Mouse (Mus musculus) hindbrain, embryonic 10.5 days (tissue): ENCODE measurements around the gene Adgrb3. TPM values are rescaled to one million over a fixed set of nuclear protein-coding genes. Genes with fewer than 3 reads are reported as not detected.
"Not testable (repeated sequence)": the region's sequence is repeated elsewhere in the genome, so short reads cannot be mapped to it uniquely, and the experiment has no call there.

ENCODE experiments used
- DNase-seq: peaks from one replicate; pipeline ENCODE4 v3.0.0-alpha.2; 2017; ENCODE audit warnings: low spot score
- H3K27ac ChIP-seq: fragments of 300-500 bp; sonication (generic); 2 replicates; pipeline ENCODE4 v1.5.1; 2016; ENCODE audit warnings: mild to moderate bottlenecking, moderate library complexity
- H3K27me3 ChIP-seq: fragments of 300-500 bp; sonication (generic); 2 replicates; pipeline ENCODE4 v1.6.1; 2016; ENCODE audit warnings: mild to moderate bottlenecking; ENCODE audit not compliant: poor library complexity, insufficient read depth, severe bottlenecking
- H3K36me3 ChIP-seq: fragments of 300-500 bp; sonication (generic); 2 replicates; pipeline ENCODE4 v1.6.1; 2016; ENCODE audit warnings: mild to moderate bottlenecking, moderate library complexity
- H3K4me1 ChIP-seq: fragments of 300-500 bp; sonication (generic); replicated peaks from 2 replicates; pipeline ENCODE4 v1.6.1; 2016; ENCODE audit warnings: mild to moderate bottlenecking
- H3K4me3 ChIP-seq: fragments of 300-500 bp; sonication (generic); 2 replicates; pipeline ENCODE4 v1.5.1; 2016; ENCODE audit warnings: mild to moderate bottlenecking, moderate library complexity
- H3K9me3 ChIP-seq: fragments of 300-500 bp; sonication (generic); 2 replicates; pipeline ENCODE4 v1.6.1; 2016; ENCODE audit warnings: mild to moderate bottlenecking, moderate library complexity
- WGBS: fragments of 180-500 bp; shearing (Covaris S2); methylation state at CpG from one replicate; pipeline ENCODE4 v1.1.7; 2016; 5-methylcytosine and 5-hydroxymethylcytosine counted together
- polyA plus RNA-seq: library from polyadenylated mRNA; unstranded; fragments of >200 nt; fragmentation: Nextera tagmentation; extraction: Ambion mirVana; gene quantifications from 2 replicates; pipeline ENCODE4 v1.2.1, GENCODE M21; 2016

Gene Adgrb3
- polyA plus RNA-seq, 1 experiment from 2014 or later = 8.4 TPM

- 95% methylated on average over 4 of the region's 4 CpGs for WGBS
- H3K4me3 ChIP-seq = no peak overlapping the region
- DNase-seq = no peak
- H3K27ac ChIP-seq = no peak overlapping the region
- no peaks in the 10 kb centered on the region for H3K36me3 ChIP-seq
- no peaks in the 10 kb centered on the region for H3K9me3 ChIP-seq
- no peaks in the 10 kb centered on the region for H3K4me1 ChIP-seq
- H3K27me3 ChIP-seq = no peaks in the 10 kb centered on the region
Measured at GRCm38 (mm10) chr1:25697179-25697578, 132.3 kb downstream of the Adgrb3 start.

GRCm38 (mm10) chr1:25696771-25697170 lies 132.7 kb downstream of the Adgrb3 start:
- Histone ChIP-seq H3K4me3 (no peak overlapping the region), H3K27me3 (no peaks in the 10 kb centered on the region), H3K4me1 (no peaks in the 10 kb centered on the region), H3K9me3 (no peaks in the 10 kb centered on the region), H3K27ac (no peak overlapping the region), H3K36me3 (no peaks in the 10 kb centered on the region)
- 70% methylated on average over 3 of the region's 3 CpGs for WGBS
- DNase-seq = no peak

DNA sequence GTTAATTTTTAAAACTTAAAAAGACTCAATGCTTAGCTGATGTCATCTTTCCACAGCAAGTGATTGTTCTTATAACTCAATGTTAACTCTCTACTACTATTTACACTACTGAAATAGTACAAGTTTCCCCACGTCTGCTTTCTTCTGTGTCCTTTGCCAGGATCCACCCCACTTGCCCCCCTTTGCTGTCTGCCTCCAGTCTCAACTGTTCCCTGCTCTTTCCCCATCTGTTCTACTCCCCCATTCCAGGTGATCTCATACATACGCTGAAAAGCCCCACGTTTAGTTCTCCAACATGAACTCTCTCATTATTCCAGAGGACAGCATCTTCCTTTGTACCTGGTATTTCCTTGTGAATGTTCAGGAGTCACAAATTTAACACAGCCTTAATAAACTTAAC lies 147.4 kb downstream of the Adgrb3 start:
- H3K9me3 ChIP-seq = no peaks in the 10 kb centered on the region
- no peaks in the 10 kb centered on the region for H3K36me3 ChIP-seq
- 79% methylated on average over 3 of the region's 3 CpGs for WGBS
- H3K27me3 ChIP-seq = no peaks in the 10 kb centered on the region
- DNase-seq = no peak
- H3K4me1 ChIP-seq = no peaks in the 10 kb centered on the region
- H3K27ac ChIP-seq = no peak overlapping the region
- no peak overlapping the region for H3K4me3 ChIP-seq

DNA sequence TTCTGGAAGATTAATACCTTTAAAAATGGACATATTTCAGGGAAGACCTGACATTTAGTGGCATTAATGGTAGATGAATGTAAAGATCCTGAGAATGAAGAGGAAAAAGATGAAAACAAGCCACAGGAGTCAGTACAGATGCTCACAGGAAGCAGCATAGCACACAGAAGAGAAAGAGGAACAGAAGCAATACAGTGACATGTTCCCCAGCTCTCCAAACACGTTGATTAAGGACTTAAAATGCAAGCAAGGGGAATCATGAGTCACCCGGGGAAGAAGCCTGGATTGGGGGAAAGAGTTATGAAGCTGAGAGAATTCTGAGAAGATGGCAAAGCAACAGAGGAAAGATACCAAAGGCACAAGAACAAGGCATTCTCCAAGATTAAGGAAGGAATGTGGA lies 149.9 kb downstream of the Adgrb3 start:
- Histone ChIP-seq H3K4me1 (no peaks in the 10 kb centered on the region), H3K4me3 (no peak overlapping the region), H3K27ac (no peak overlapping the region), H3K9me3 (no peaks in the 10 kb centered on the region), H3K27me3 (no peaks in the 10 kb centered on the region), H3K36me3 (no peaks in the 10 kb centered on the region)
- no peak for DNase-seq
- 64% methylated on average over 2 of the region's 2 CpGs for whole genome bisulfite sequencing

DNA sequence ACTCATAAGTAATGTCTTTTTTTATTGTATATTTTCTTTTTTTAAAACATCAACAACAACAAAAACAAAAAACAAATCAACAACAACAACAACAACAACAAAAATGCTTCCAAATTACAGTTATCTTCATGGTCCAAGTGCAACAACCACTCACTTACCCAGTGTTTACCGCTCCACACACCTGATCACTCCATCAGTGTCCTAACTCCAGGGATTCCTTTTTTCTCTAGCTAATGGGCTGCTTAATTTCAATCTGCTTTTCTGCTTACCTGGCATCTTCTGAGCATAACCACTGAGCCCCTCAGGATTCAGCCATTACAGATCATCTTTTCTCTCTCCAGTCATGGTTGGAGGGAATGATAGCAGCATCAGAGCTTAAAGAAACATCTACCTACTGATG lies 176.8 kb downstream of the Adgrb3 start:
- Histone ChIP-seq H3K4me3 (no peak overlapping the region), H3K36me3 (no peaks in the 10 kb centered on the region), H3K4me1 (no peaks in the 10 kb centered on the region), H3K27ac (no peak overlapping the region), H3K9me3 (no peaks in the 10 kb centered on the region), H3K27me3 (no peaks in the 10 kb centered on the region)
- DNase-seq = no peak
- WGBS = 93% methylated on average over 1 of the region's 1 CpGs

DNA sequence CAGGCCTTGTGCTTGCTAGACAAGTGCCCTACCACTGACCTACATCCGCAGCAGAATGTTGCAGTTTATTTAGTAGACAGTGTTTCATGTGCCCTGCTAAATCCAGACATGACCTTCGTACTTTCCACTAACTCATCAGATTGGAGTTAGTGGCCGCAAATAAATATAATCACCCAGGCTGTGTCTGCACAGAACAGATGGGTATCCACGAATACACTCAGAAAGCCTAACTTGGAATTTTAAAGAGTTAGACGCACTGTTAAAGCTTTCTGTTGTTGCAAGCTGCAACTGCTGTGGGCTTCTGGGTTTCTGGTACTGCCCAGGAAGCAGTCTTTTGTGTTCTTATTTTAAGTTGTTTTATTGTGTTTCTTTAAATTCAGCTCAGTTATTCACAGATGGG lies 185.3 kb downstream of the Adgrb3 start:
- Histone ChIP-seq H3K36me3 (no peaks in the 10 kb centered on the region), H3K9me3 (no peaks in the 10 kb centered on the region), H3K4me1 (no peaks in the 10 kb centered on the region), H3K27ac (no peak overlapping the region), H3K27me3 (no peaks in the 10 kb centered on the region), H3K4me3 (no peak overlapping the region)
- 89% methylated on average over 5 of the region's 5 CpGs for WGBS
- DNase-seq = no peak

GRCm38 (mm10) chr1:25621458-25621857 lies 208.0 kb downstream of the Adgrb3 start:
- H3K4me3 ChIP-seq = no peak overlapping the region
- no peaks in the 10 kb centered on the region for H3K27me3 ChIP-seq
- no peak for DNase-seq
- 71% methylated on average over 4 of the region's 4 CpGs for WGBS
- H3K27ac ChIP-seq = no peak overlapping the region
- H3K9me3 ChIP-seq = no peaks in the 10 kb centered on the region
- no peaks in the 10 kb centered on the region for H3K4me1 ChIP-seq
- no peaks in the 10 kb centered on the region for H3K36me3 ChIP-seq

DNA sequence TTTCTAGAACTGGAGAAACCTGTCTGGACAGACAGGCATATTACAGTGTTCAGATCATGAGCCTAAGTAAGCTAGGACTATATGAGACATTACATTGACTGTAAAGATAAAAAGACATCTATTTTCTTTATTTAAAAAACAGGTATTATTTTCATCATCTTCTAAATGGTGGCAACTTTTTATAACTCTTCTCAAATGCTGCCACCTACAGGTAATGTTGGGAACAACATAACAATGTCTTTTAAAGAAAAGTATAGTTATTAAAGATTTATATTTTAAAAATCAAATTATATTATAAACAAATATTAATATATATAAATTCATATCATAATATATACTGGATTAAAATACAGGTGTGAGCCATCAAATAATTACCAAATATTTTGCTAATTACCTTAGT lies 212.6 kb downstream of the Adgrb3 start:
- H3K9me3 ChIP-seq = no peaks in the 10 kb centered on the region
- H3K27me3 ChIP-seq = no peaks in the 10 kb centered on the region
- H3K4me3 ChIP-seq = no peak overlapping the region
- no peak for DNase-seq
- H3K36me3 ChIP-seq = no peaks in the 10 kb centered on the region
- H3K4me1 ChIP-seq = no peaks in the 10 kb centered on the region
- H3K27ac ChIP-seq = no peak overlapping the region

GRCm38 (mm10) chr1:25610776-25611175 lies 218.7 kb downstream of the Adgrb3 start:
- H3K36me3 ChIP-seq, H3K27ac ChIP-seq, H3K4me1 ChIP-seq, H3K9me3 ChIP-seq, DNase-seq, H3K4me3 ChIP-seq, H3K27me3 ChIP-seq: not testable (repeated sequence)

DNA sequence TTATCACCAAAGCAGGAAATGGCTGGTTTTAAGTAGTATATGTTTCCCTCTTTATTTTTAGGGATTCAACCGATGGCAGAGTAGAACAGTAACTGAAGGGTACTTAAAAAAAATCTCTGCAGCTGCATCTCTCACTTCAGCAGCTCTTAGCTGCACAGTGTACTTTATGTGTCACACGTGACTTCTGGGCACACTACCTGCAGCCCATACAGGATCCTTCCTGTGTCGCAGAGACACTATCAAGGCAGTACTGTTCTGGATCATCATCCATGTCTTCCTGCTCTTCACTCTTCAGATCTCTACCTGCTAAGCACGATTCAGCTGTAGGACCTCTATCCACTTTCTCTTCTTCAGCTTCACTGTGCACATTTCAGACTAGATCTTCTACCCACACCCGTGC lies 230.6 kb downstream of the Adgrb3 start:
- H3K36me3 ChIP-seq = no peaks in the 10 kb centered on the region
- DNase-seq = no peak
- H3K27me3 ChIP-seq = no peaks in the 10 kb centered on the region
- H3K4me3 ChIP-seq = no peak overlapping the region
- WGBS = 90% methylated on average over 5 of the region's 5 CpGs
- H3K27ac ChIP-seq = no peak overlapping the region
- no peaks in the 10 kb centered on the region for H3K4me1 ChIP-seq
- no peaks in the 10 kb centered on the region for H3K9me3 ChIP-seq

GRCm38 (mm10) chr1:25588568-25589118 lies 240.9 kb downstream of the Adgrb3 start:
- WGBS = 85% methylated on average over 2 of the region's 2 CpGs
- H3K27me3 ChIP-seq = no peaks in the 10 kb centered on the region
- DNase-seq = no peak
- H3K27ac ChIP-seq = no peak overlapping the region
- no peaks in the 10 kb centered on the region for H3K36me3 ChIP-seq
- no peaks in the 10 kb centered on the region for H3K4me1 ChIP-seq
- H3K4me3 ChIP-seq = no peak overlapping the region
- no peaks in the 10 kb centered on the region for H3K9me3 ChIP-seq

GRCm38 (mm10) chr1:25581698-25582097 lies 247.8 kb downstream of the Adgrb3 start:
- H3K4me1 ChIP-seq = no peaks in the 10 kb centered on the region
- no peak for DNase-seq
- no peaks in the 10 kb centered on the region for H3K27me3 ChIP-seq
- no peak overlapping the region for H3K27ac ChIP-seq
- no peaks in the 10 kb centered on the region for H3K36me3 ChIP-seq
- no peak overlapping the region for H3K4me3 ChIP-seq
- 81% methylated on average over 1 of the region's 1 CpGs for WGBS
- H3K9me3 ChIP-seq = no peaks in the 10 kb centered on the region

- Histone ChIP-seq H3K36me3 (no peaks in the 10 kb centered on the region), H3K27ac (no peak overlapping the region), H3K27me3 (no peaks in the 10 kb centered on the region), H3K4me3 (no peak overlapping the region), H3K9me3 (no peaks in the 10 kb centered on the region), H3K4me1 (no peaks in the 10 kb centered on the region)
- no peak for DNase-seq
- 69% methylated on average over 4 of the region's 4 CpGs for WGBS
Measured at GRCm38 (mm10) chr1:25577836-25578235, 251.7 kb downstream of the Adgrb3 start.

DNA sequence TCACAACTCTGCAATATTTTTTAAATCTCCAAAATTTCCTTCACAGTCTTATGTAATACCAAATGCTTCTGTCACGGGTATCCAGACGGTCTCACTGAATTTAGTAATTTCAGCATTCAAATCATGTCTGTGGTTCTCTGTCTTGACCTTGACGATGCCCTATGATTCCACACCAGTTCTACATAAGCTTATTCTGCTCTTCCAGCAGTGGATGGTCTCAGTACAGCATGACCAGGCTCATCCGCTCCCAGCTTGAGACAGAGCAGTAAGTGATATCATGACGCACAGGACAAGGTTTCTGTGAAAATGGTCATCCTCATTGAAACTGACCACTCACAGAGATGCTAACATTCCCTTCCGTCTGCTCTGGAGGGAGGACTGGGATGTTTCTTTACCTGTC lies 252.9 kb downstream of the Adgrb3 start:
- Histone ChIP-seq H3K4me3 (no peak overlapping the region), H3K27me3 (no peaks in the 10 kb centered on the region), H3K36me3 (no peaks in the 10 kb centered on the region), H3K27ac (no peak overlapping the region), H3K4me1 (no peaks in the 10 kb centered on the region), H3K9me3 (no peaks in the 10 kb centered on the region)
- 89% methylated on average over 6 of the region's 6 CpGs for whole genome bisulfite sequencing
- DNase-seq = no peak
